ENCODE assay signal across 14 mouse cellular contexts in genomic region chr8:122660022-122660421, GRCm38 (mm10). TPM values are rescaled to one million over a fixed set of nuclear protein-coding genes. Genes with fewer than 3 reads are reported as not detected.
DNase-seq lines count a peak whose midpoint lies in the region; ATAC-seq and TF ChIP-seq lines count a peak whose summit lies in the region.
"Had no signal": no experiment of that assay in that cellular context is flagged by ENCODE, and none has a peak within 500 bp of the region (broad histone marks: within the 10 kb centered on the region; RNA-seq: fewer than 3 reads in every experiment).

No protein-coding gene starts in this region.

- no peak for TF ChIP-seq POLR2A in bone marrow, adult 2 months (IDR thresholded peaks at IDR 0.05; ENCODE audit: borderline replicate concordance, control insufficient read depth, low read depth, low read length)

- 71% methylated on average over 2 of the region's 2 CpGs for WGBS in lung, postnatal 0 days
- 61% methylated on average over 2 of the region's 2 CpGs for WGBS in bone marrow, adult 2 months

- no peak overlapping the region for H3K9ac ChIP-seq in lung, postnatal 0 days (replicated peaks; ENCODE audit: low read depth)
- H3K9ac ChIP-seq: hindbrain, embryonic 14.5 days had no signal

- no peak for ATAC-seq in lung, postnatal 0 days
- ATAC-seq in megakaryocyte, adult 5-6 weeks (ENCODE audit: poor library complexity, severe bottlenecking): 0 out of 2 replicates have a peak, but pooled peaks have one; percentile 23

- TF ChIP-seq EP300 in lung, postnatal 0 days (IDR thresholded peaks at IDR 0.05): no peak

- no peaks in the 10 kb centered on the region for H3K36me3 ChIP-seq in lung, postnatal 0 days (ENCODE audit: insufficient read depth, low read length)

- H3K4me2 ChIP-seq in lung, postnatal 0 days (replicated peaks; ENCODE audit: low read depth, low read length): no peak overlapping the region
- H3K4me2 ChIP-seq: hindbrain, embryonic 14.5 days had no signal

- no peaks in the 10 kb centered on the region for H3K9me3 ChIP-seq in lung, postnatal 0 days (ENCODE audit: low read length)

- peak; percentile 37 to 54 for DNase-seq in cerebellum, postnatal 25 days
- no peak for DNase-seq in cerebellum, adult 9-11 months
- DNase-seq in lung, postnatal 0 days (ENCODE audit: low spot score): no peak
- no peak for DNase-seq in lung, postnatal 14 days
- DNase-seq in urinary bladder, postnatal 4 days (ENCODE audit: low spot score in 2 of 2): no peak
- DNase-seq in right cerebral cortex, postnatal 36 days (ENCODE audit: low spot score in 2 of 2): no peak
- DNase-seq: layer of hippocampus, postnatal 36 days; right cerebral cortex, postnatal 25 days had no signal

- H3K27ac ChIP-seq in lung, postnatal 0 days (ENCODE audit: low read length): no peak overlapping the region
- H3K27ac ChIP-seq in bone marrow, adult 2 months (ENCODE audit: control insufficient read depth, insufficient read depth, low read depth, low read length, poor library complexity): no peak overlapping the region
- H3K27ac ChIP-seq: hindbrain, embryonic 14.5 days; macrophage had no signal

- no peak overlapping the region for H3K4me3 ChIP-seq in lung, postnatal 0 days (ENCODE audit: low read depth, low read length)
- H3K4me3 ChIP-seq in bone marrow, adult 2 months (replicated peaks; ENCODE audit: control insufficient read depth, low read depth, low read length): no peak overlapping the region

- H3K27me3 ChIP-seq in lung, postnatal 0 days (replicated peaks; ENCODE audit: insufficient read depth, low read length): no peaks in the 10 kb centered on the region

- H3K4me1 ChIP-seq in lung, postnatal 0 days (ENCODE audit: insufficient read depth, low read depth, low read length): peaks cover 33% of the 10 kb centered on the region; the same call in 1 of the 2 replicates
- peaks cover 4% of the 10 kb centered on the region; the same call in 1 of the 2 replicates for H3K4me1 ChIP-seq in bone marrow, adult 2 months (ENCODE audit: control insufficient read depth, insufficient read depth, low read length)

- TF ChIP-seq CTCF in lung, postnatal 0 days (IDR thresholded peaks at IDR 0.05): peak; percentile 62
- TF ChIP-seq CTCF in bone marrow, adult 2 months (IDR thresholded peaks at IDR 0.05; ENCODE audit: control insufficient read depth, insufficient read depth, low read length): peak; percentile 74

RNA-seq across cellular contexts. Expression of gene Pabpn1l, which starts 37.5 kb away (rescaled TPM):
- polyA plus RNA-seq in lung, postnatal 0 days (2015; fragmentation: Nextera tagmentation; extraction: Ambion mirVana): 0.12 TPM in 1 of 2 replicates, not detected in the other
- not detected in 2 replicates for polyA plus RNA-seq in bone marrow, adult 2 months (2011; ENCODE audit: insufficient read depth, insufficient read length, low replicate concordance, missing spikeins)
- total RNA-seq in megakaryocyte, adult 5-6 weeks (2015): 0.27 TPM in 1 of 2 replicates, not detected in the other
- total RNA-seq in megakaryocyte, adult 5-6 weeks (2017): not detected in 2 replicates
- polyA plus RNA-seq: gonadal fat pad, adult 2 months; hindbrain, embryonic 14.5 days; macrophage; neural tube, embryonic 11.5 days had no signal

RNA-seq across cellular contexts. Expression of gene Cbfa2t3, which starts 38.9 kb away (rescaled TPM):
- polyA plus RNA-seq in lung, postnatal 0 days (2015; fragmentation: Nextera tagmentation; extraction: Ambion mirVana): 15.0 and 17.0 TPM in 2 replicates
- 16.3 and 58.8 TPM in 2 replicates for polyA plus RNA-seq in bone marrow, adult 2 months (2011; ENCODE audit: insufficient read depth, insufficient read length, low replicate concordance, missing spikeins)
- 29.5 and 30.0 TPM in 2 replicates for total RNA-seq in megakaryocyte, adult 5-6 weeks (2015)
- 25.1 and 26.5 TPM in 2 replicates for total RNA-seq in megakaryocyte, adult 5-6 weeks (2017)

RNA-seq across cellular contexts. Expression of gene Trappc2l, which starts 48.6 kb away (rescaled TPM):
- polyA plus RNA-seq in lung, postnatal 0 days (2015; fragmentation: Nextera tagmentation; extraction: Ambion mirVana): 66.8 and 70.0 TPM in 2 replicates
- 14.0 and 36.5 TPM in 2 replicates for polyA plus RNA-seq in bone marrow, adult 2 months (2011; ENCODE audit: insufficient read depth, insufficient read length, low replicate concordance, missing spikeins)
- total RNA-seq in megakaryocyte, adult 5-6 weeks (2015): 85.8 and 88.2 TPM in 2 replicates
- 33.0 and 37.6 TPM in 2 replicates for total RNA-seq in megakaryocyte, adult 5-6 weeks (2017)

RNA-seq across cellular contexts. Expression of gene Galns, which starts 48.8 kb away (rescaled TPM):
- 14.3 and 14.5 TPM in 2 replicates for polyA plus RNA-seq in lung, postnatal 0 days (2015; fragmentation: Nextera tagmentation; extraction: Ambion mirVana)
- polyA plus RNA-seq in bone marrow, adult 2 months (2011; ENCODE audit: insufficient read depth, insufficient read length, low replicate concordance, missing spikeins): 18.7 and 40.6 TPM in 2 replicates
- total RNA-seq in megakaryocyte, adult 5-6 weeks (2015): 52.6 and 53.0 TPM in 2 replicates
- total RNA-seq in megakaryocyte, adult 5-6 weeks (2017): 57.5 and 63.1 TPM in 2 replicates

Comparison
In these comparisons a context has a peak if more than half of its experiments do, and no peak if none do; other contexts are left out.
1. DNase-seq: peak in cerebellum, postnatal 25 days (2 of 2); none in cerebellum, adult 9-11 months (single experiment), lung, postnatal 0 days (single experiment), lung, postnatal 14 days (single experiment), urinary bladder, postnatal 4 days (0 of 2) and right cerebral cortex, postnatal 36 days (0 of 2).